Mouse (Mus musculus): ENCODE measurements around the gene Scly. TPM values are rescaled to one million over a fixed set of nuclear protein-coding genes. Genes with fewer than 3 reads are reported as not detected.

The Scly gene
- polyA plus RNA-seq (2016; fragmentation: Nextera tagmentation; extraction: Ambion mirVana): 21.2 and 21.9 TPM in 2 replicates

DNA sequence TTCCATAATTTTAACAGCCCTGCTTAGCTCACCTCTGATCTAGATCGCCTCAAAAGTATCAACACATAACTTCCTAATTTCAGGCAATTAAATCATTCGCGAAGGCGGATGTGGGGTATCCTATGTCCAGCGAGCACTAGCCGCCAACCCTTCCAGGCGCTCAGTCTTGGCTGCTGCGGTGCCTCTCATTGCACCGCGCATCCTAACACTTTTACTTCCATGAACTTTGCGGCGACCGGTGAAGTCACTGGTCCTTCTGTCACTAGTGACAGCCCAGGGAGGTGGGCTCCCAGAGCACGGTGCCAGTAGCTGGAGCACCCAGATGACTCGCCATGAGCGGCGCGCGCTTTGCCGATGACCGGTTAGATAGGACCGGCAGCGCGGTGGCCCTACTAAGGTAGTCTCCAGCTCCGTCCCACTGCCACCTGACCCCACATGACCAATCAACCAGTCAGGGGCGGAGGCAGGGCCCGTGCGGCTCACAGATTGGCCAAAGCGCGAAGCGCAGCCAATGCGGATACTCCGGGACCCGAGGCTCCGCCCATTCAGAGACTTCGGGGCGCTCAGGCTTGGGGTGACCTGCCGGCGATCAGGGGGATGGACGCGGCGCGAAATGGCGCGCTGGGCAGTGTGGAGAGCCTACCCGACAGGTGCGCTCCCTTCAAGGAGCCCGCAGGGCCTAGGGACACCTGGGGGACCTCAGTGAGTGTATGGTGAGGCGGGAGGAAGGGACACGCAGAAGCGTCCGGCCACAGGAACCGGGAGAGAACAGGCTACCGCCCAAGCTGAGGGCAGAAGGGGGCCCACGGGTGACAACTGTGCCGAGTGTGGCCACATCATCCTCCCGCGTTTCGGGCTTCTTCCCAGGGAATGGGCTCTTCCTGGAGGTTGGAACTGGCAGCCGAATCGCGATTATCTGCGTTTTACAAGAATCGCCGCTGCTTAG, at the start of gene Scly:
Gene Scly, plus strand, starts transcription at position 540 of the 946 bp plus-strand sequence.
- DNase-seq (ENCODE audit: low spot score): peak; percentile 98
- Histone ChIP-seq H3K27me3 (ENCODE audit: insufficient read depth, poor library complexity, severe bottlenecking) (no peaks in the 10 kb centered on the region), H3K27ac (peak within 1 kb of the TSS; percentile 90), H3K9me3 (no peaks in the 10 kb centered on the region), H3K36me3 (peaks cover 17% of the 10 kb centered on the region), H3K4me1 (peaks cover 19% of the 10 kb centered on the region), H3K4me3 (peak within 1 kb of the TSS; percentile 90)
- WGBS: under 1% methylated on average over 61 of the region's 65 CpGs

DNA sequence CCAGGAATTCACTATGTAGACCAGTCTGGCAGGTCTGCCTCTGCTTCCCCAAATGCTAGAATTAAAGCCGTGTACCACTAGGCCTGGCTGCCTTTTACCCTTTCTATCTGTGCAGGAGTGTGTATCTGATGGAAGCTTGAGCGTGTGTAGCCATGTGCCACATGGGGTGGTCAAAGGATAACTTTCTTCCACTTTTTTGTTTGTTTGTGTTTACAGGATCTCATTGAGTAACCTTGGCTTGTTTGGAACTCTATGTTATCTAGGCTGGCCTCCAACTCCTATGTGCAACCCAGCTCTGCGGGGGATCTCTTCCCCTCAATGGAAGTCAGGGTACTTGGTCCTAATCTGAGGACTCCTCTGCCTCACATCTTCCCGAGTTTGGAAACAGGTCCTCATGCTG, 49.2 kb upstream of the Scly start:
- 43% methylated on average over 4 of the region's 4 CpGs for WGBS
- H3K4me3 ChIP-seq: peak overlapping the region; percentile 99
- no peaks in the 10 kb centered on the region for H3K9me3 ChIP-seq
- no peak for DNase-seq (ENCODE audit: low spot score)
- H3K27me3 ChIP-seq (ENCODE audit: insufficient read depth, poor library complexity, severe bottlenecking): no peaks in the 10 kb centered on the region
- H3K4me1 ChIP-seq: peaks cover 29% of the 10 kb centered on the region
- H3K27ac ChIP-seq: peak overlapping the region; percentile 88; the same call in 1 of the 2 replicates
- no peaks in the 10 kb centered on the region for H3K36me3 ChIP-seq

DNA sequence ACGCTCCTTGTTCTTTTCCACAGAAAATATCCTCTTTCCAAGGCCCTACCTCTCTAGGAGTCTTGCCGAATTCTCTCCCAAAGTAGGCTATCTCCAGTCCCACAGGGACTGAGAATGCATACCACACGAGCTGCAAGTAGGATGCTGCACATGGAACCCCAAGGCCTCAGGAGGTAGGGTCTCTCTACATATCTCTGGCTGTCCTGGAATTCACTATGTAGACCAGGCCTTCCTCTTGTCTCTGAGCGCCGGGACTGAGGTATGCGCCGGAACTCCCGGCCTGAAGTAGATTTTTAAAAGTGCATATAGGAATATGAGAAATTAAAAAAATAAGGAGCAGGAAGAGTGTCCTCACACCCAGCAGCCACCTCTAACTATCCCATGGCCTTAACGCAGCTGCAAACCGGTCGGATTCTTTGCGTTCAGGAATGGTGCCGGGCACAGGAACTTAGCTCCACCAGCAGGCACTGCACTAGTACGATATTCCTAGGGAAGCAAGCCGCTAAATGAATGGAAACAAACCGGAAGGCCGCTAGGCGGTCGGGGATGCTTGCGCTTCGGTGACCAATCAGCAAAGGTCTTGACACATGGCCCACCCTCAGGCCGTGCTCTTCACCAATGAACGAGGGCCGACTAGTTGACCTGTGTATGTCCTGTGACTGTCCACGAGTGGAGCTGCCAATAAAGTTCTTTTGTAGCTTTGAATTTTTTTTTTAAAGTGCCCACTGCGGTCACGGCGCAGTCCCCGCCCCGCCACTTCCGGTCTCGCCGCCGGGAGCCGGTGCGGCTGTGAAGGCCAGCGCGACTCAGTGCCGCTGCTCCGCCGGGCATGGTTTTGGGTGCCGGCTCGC, 48.3 kb upstream of the Scly start, which contains the start of gene Ube2f:
Gene Ube2f, plus strand, starts transcription at position 741 of the 851 bp plus-strand sequence.
- H3K4me3 ChIP-seq: peak within 1 kb of the TSS; percentile 99
- H3K4me1 ChIP-seq: peaks cover 29% of the 10 kb centered on the region
- no peaks in the 10 kb centered on the region for H3K9me3 ChIP-seq
- peak; percentile 99 for DNase-seq (ENCODE audit: low spot score)
- peak within 1 kb of the TSS; percentile 97 for H3K27ac ChIP-seq
- WGBS: under 1% methylated on average over 43 of the region's 43 CpGs
- H3K36me3 ChIP-seq: peaks cover 5% of the 10 kb centered on the region; the same call in 1 of the 2 replicates
- H3K27me3 ChIP-seq (ENCODE audit: insufficient read depth, poor library complexity, severe bottlenecking): no peaks in the 10 kb centered on the region

DNA sequence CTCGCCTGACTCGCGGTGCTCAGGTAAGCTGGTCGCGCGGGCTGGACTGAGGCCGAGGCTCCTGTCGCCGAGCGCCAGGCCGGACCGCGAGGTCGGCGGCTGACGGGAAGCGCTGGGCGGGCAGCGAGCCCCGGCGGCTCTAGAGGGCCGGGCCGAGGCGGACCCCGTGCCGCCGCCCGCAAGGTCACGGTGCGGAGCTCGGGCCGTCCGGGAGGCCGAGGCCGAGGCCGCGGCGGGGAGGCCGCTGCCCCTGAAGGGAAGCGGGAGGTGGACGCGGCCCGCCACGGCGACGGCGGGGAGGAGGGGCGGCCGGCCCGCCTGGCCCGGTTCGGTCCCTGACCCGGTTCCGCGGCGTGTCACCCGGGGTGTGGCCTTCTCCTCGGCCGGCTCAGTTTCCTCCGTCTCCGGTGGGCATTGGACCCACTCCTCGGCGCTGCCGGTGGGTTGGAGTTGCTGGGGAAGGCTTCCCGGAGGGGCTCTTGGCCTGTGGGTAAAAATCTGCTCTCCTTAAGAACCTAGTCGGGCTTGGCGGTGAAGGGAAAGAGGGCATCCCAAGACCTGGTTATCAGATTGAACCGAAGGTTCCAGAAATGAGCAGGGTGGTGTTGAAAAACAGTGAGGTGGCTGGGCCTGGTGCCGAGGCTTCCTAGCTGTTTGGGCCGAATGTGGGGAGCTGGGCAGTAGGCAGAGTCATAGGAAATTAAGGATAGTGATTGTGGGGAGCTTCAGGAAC, 47.6 kb upstream of the Scly start:
- DNase-seq (ENCODE audit: low spot score): no peak
- WGBS: under 1% methylated on average over 61 of the region's 70 CpGs

DNA sequence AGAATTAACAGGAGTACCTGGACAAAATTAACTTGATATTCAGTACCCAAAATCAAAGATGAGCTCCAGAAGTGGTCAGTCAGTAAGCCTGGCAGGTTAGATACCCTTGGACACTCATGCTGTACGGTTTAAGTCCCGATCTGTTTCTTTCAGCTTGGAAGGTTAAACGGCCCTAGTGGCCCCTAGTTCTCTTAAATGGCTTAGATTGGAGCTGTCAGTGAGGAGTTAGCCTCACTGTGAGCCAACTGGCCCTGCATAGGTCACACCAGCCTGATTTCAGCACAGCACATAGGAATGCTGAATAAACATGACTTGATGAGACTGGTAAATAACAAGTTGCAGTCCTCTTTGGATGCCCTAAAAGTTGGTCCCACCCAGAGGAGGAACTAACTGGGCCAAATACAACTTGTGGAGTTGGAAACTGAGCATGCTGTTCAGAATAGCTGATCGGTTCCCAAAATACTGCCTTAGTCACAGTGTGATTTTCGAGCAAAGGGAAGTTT, 46.9 kb upstream of the Scly start:
- WGBS: 44% methylated on average over 5 of the region's 5 CpGs
- no peaks in the 10 kb centered on the region for H3K9me3 ChIP-seq

More for the DNA sequence above, 47.6 kb upstream of the Scly start:
- Histone ChIP-seq H3K4me1 (peaks cover 29% of the 10 kb centered on the region), H3K9me3 (no peaks in the 10 kb centered on the region), H3K36me3 (peaks cover 5% of the 10 kb centered on the region; the same call in 1 of the 2 replicates), H3K27ac (peak overlapping the region; percentile 97), H3K4me3 (peak overlapping the region; percentile 99), H3K27me3 (ENCODE audit: insufficient read depth, poor library complexity, severe bottlenecking) (no peaks in the 10 kb centered on the region)

DNA sequence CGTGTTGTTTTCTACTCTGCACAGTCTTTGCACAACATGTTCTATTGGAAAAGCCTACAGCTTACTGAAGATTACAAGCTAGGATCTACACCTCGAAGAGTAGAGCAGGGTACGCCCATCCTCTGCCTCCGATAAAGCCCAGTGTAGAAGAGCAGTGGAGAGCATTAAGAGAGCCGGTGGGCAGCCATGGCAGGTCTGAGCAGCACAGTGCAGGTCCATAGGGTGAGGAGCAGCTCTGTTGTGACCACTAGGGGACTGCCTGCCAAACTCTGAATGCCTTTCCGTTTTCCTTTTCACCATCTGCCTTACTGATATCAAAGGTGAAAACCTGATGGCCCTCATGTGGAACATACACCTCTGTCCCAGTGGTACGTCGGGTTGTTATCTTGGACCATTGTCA, 46.2 kb upstream of the Scly start:
- Histone ChIP-seq H3K9me3 (no peaks in the 10 kb centered on the region), H3K36me3 (peaks cover 5% of the 10 kb centered on the region; the same call in 1 of the 2 replicates), H3K4me1 (peaks cover 37% of the 10 kb centered on the region), H3K4me3 (peak overlapping the region; percentile 99), H3K27me3 (ENCODE audit: insufficient read depth, poor library complexity, severe bottlenecking) (no peaks in the 10 kb centered on the region), H3K27ac (no peak overlapping the region)
- WGBS: 44% methylated on average over 8 of the region's 8 CpGs
- no peak for DNase-seq (ENCODE audit: low spot score)

More for the DNA sequence above, 46.9 kb upstream of the Scly start:
- H3K36me3 ChIP-seq: peaks cover 5% of the 10 kb centered on the region; the same call in 1 of the 2 replicates
- H3K27me3 ChIP-seq (ENCODE audit: insufficient read depth, poor library complexity, severe bottlenecking): no peaks in the 10 kb centered on the region
- H3K4me1 ChIP-seq: peaks cover 30% of the 10 kb centered on the region
- no peak for DNase-seq (ENCODE audit: low spot score)
- peak overlapping the region; percentile 99 for H3K4me3 ChIP-seq
- H3K27ac ChIP-seq: peak overlapping the region; percentile 97

DNA sequence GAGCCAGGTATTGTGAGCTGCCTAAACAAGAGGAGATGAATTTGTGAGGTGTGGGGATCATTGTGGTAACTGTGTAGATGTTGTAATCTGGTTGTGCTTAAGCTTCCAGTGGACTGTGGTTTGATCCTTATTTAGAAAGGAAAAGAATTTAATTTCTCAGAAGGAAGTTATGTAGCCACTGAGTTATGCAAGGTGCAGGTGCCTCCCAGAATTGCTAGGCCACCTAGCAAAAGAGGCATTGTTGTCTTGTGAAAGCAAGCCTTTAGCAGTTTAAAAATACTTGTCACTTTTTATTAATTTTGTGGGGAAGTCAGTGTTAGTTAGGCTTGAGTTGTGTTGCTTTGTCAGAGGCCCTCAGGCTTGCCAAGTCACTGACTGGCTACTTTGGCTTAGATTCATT, 40.2 kb upstream of the Scly start:
- no peaks in the 10 kb centered on the region for H3K27me3 ChIP-seq (ENCODE audit: insufficient read depth, poor library complexity, severe bottlenecking)
- H3K4me3 ChIP-seq: no peak overlapping the region
- H3K9me3 ChIP-seq: no peaks in the 10 kb centered on the region
- DNase-seq (ENCODE audit: low spot score): no peak
- no peak overlapping the region for H3K27ac ChIP-seq
- H3K36me3 ChIP-seq: peaks cover 5% of the 10 kb centered on the region; the same call in 1 of the 2 replicates
- H3K4me1 ChIP-seq: peaks cover 21% of the 10 kb centered on the region; the same call in 1 of the 2 replicates

DNA sequence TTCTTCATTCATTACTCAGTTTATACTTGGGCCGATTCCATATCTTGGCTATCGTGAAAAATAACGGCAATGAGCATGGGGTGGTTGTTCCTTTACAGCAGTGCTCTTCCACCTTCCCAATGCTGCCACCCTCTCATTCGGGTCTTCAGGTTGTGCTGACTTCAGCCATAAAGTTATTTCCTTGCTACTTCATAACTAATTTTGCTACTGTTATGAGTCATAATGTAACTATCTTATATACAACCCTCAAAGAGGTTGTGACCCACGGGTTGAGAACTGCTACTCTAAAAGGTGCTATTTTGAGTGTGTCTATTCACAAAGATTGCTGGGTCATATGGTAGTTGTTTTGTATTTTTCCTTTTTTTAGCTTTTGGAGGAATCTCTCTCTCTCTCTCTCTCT, 38.3 kb upstream of the Scly start:
- Histone ChIP-seq H3K4me3 (no peak overlapping the region), H3K27ac (no peak overlapping the region), H3K4me1 (peaks cover 17% of the 10 kb centered on the region; the same call in 1 of the 2 replicates), H3K36me3 (peaks cover 5% of the 10 kb centered on the region; the same call in 1 of the 2 replicates), H3K27me3 (ENCODE audit: insufficient read depth, poor library complexity, severe bottlenecking) (no peaks in the 10 kb centered on the region), H3K9me3 (no peaks in the 10 kb centered on the region)
- no peak for DNase-seq (ENCODE audit: low spot score)
- 86% methylated on average over 5 of the region's 5 CpGs for WGBS

DNA sequence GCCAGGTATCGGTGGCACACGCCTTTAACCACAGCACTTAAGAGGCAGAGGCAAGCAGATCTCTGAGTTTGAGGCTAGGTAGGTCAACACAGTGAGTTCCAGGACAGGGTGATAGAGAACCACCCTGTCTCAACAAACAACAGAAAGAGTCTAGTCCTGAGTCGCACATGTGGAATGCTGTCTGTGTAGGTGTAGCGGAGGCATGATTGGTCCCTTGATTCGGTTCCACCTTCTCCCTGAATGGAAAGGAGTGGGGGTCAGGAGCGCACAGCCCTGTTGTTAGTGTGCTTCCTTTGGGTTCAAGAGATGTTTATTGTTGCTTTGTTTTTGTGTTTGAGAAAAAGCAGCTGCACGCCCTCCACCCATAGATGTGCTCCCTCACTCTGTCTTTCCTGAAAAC, 35.6 kb upstream of the Scly start:
- WGBS: 87% methylated on average over 7 of the region's 7 CpGs
- no peaks in the 10 kb centered on the region for H3K27me3 ChIP-seq (ENCODE audit: insufficient read depth, poor library complexity, severe bottlenecking)
- H3K4me1 ChIP-seq: peaks cover 3% of the 10 kb centered on the region; the same call in 1 of the 2 replicates
- H3K4me3 ChIP-seq: no peak overlapping the region
- no peak for DNase-seq (ENCODE audit: low spot score)
- H3K27ac ChIP-seq: no peak overlapping the region
- peaks cover 25% of the 10 kb centered on the region for H3K36me3 ChIP-seq
- H3K9me3 ChIP-seq: no peaks in the 10 kb centered on the region

DNA sequence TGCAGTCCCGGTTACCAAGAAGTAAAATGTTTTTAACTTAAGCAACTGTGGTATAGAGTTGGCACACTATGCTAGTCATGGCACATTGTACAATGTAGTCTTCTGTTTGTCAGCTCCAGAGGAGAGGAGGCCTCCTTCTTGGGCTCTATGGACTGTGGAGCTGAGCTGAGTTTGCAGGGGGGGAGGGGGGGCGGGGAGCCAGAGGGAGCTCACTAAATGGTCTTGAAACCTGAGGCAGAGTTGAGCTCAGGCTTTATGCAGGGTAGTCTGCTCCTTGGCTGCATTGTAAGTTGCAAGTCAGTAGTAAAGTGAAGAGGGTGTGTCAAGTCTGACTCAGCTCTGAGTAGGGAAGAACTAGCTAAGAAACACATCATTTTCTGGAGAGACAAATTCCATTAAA, 25.9 kb upstream of the Scly start:
- Histone ChIP-seq H3K36me3 (peaks cover 29% of the 10 kb centered on the region), H3K27ac (no peak overlapping the region), H3K27me3 (ENCODE audit: insufficient read depth, poor library complexity, severe bottlenecking) (no peaks in the 10 kb centered on the region), H3K9me3 (no peaks in the 10 kb centered on the region), H3K4me3 (no peak overlapping the region), H3K4me1 (no peaks in the 10 kb centered on the region)
- WGBS: 91% methylated on average over 2 of the region's 2 CpGs
- DNase-seq (ENCODE audit: low spot score): no peak

DNA sequence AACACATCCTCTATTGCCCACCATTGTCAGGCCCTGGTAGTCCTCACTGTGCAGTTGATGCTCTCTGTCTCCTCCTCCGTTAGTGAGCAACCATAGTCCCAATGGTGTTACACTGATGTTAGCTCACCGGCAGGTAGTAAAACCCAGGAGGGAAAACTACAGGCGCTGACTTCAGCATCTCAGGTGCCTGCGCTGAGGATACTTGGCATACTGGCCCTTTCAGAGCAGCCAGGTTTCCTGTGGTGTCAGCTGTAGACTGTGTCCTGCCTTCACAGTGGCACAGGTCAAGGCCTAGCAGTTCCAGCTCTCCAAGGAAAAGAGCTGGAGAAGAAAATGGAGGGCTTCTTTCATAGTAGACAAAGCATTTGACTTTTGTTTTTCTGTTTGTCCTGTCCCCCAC, 21.6 kb upstream of the Scly start:
- Histone ChIP-seq H3K4me3 (no peak overlapping the region), H3K36me3 (peaks cover 71% of the 10 kb centered on the region), H3K27me3 (ENCODE audit: insufficient read depth, poor library complexity, severe bottlenecking) (no peaks in the 10 kb centered on the region), H3K27ac (no peak overlapping the region), H3K4me1 (no peaks in the 10 kb centered on the region), H3K9me3 (no peaks in the 10 kb centered on the region)
- no peak for DNase-seq (ENCODE audit: low spot score)
- 93% methylated on average over 4 of the region's 4 CpGs for whole genome bisulfite sequencing

DNA sequence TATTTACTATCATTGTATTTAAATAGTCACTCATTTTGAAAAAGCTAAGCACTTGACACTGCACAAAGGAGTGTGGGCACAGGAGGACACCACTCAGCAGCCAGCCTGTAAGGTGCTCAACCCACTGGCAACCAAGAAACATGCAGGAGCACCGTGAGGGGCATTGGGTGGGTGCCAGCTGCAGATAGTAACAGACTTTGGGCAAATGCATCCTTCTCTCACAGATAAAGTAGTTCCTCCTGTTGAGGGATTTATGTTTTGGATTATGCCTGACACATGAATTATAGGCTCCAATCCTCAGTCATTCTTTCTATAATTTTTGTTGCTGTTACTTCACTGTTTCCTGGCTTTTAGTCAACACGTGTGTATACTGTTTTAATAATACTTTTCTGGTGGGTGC, 20.7 kb upstream of the Scly start:
- no peak for DNase-seq (ENCODE audit: low spot score)
- peaks cover 76% of the 10 kb centered on the region for H3K36me3 ChIP-seq
- no peaks in the 10 kb centered on the region for H3K27me3 ChIP-seq (ENCODE audit: insufficient read depth, poor library complexity, severe bottlenecking)
- no peaks in the 10 kb centered on the region for H3K4me1 ChIP-seq
- no peaks in the 10 kb centered on the region for H3K9me3 ChIP-seq
- H3K27ac ChIP-seq: no peak overlapping the region
- H3K4me3 ChIP-seq: no peak overlapping the region
- WGBS: 94% methylated on average over 2 of the region's 2 CpGs
